Mouse (Mus musculus) liver, embryonic 14.5 days (tissue): ENCODE results near the gene Tmem237. TPM values are rescaled to one million over a fixed set of nuclear protein-coding genes. Genes with fewer than 3 reads are reported as not detected.

Experiments
- ATAC-seq: fragments of 200-750 bp; cut with Nextera tagmentation; 2 replicates; pipeline ENCODE4 v1.8.0; 2017; ENCODE audit warnings: moderate number of reproducible peaks, mild to moderate bottlenecking, moderate library complexity; ENCODE audit not compliant: insufficient read depth
- DNase-seq, 3 experiments: peaks; one replicate each; pipeline ENCODE4 v3.0.0-alpha.2; 2012 to 2013; ENCODE audit warnings: low read depth in 3 of 3, low spot score in 3 of 3
- H3K27ac ChIP-seq: fragments of 300-500 bp; sonication (generic); 2 replicates; pipeline ENCODE4 v1.5.1; 2014; ENCODE audit warnings: moderate library complexity, mild to moderate bottlenecking, control low read depth, inconsistent platforms
- H3K27me3 ChIP-seq: fragments of 300-500 bp; sonication (generic); 2 replicates; pipeline ENCODE4 v1.6.1; 2014; ENCODE audit warnings: mild to moderate bottlenecking, low read length, moderate library complexity; ENCODE audit not compliant: control insufficient read depth, insufficient read depth
- H3K36me3 ChIP-seq: fragments of 300-500 bp; sonication (generic); replicated peaks from 2 replicates; pipeline ENCODE4 v1.6.1; 2014; ENCODE audit warnings: low read depth; ENCODE audit not compliant: control insufficient read depth, insufficient read depth
- H3K4me1 ChIP-seq, 2 experiments: fragments of 200-500 bp in 1 of 2; fragments of 300-500 bp in 1 of 2; sonication (generic) in 1 of 2; replicated peaks; 2 replicates each; pipeline ENCODE4 v1.6.1; 2012 to 2014; ENCODE audit warnings: antibody characterized with exemption in 1 of 2, inconsistent platforms in 1 of 2, low read length in 1 of 2; ENCODE audit not compliant: control insufficient read depth in 2 of 2, insufficient read depth in 2 of 2
- H3K4me2 ChIP-seq: fragments of 300-500 bp; sonication (generic); 2 replicates; pipeline ENCODE4 v1.6.1; 2014; ENCODE audit warnings: low read depth, mild to moderate bottlenecking, control low read depth, moderate library complexity
- H3K4me3 ChIP-seq, 2 experiments: fragments of 200-500 bp in 1 of 2; fragments of 300-500 bp in 1 of 2; sonication (generic) in 1 of 2; 2 replicates each; pipeline ENCODE4 v1.5.1; 2012 to 2014; ENCODE audit warnings: low read depth in 2 of 2, low read length in 2 of 2, mild to moderate bottlenecking in 2 of 2, control low read depth in 1 of 2, inconsistent platforms in 1 of 2, moderate library complexity in 1 of 2; ENCODE audit not compliant: insufficient read depth in 1 of 2
- H3K9ac ChIP-seq: fragments of 300-500 bp; sonication (generic); replicated peaks from 2 replicates; pipeline ENCODE4 v1.6.1; 2014; ENCODE audit warnings: mild to moderate bottlenecking, control low read depth, moderate library complexity
- H3K9me3 ChIP-seq: fragments of 300-500 bp; sonication (generic); 2 replicates; pipeline ENCODE4 v1.6.1; 2016; ENCODE audit warnings: low read length, mixed read lengths; ENCODE audit not compliant: control insufficient read depth
- CTCF ChIP-seq: IDR thresholded peaks from 2 replicates; pipeline ENCODE4 v1.5.1; 2016; ENCODE audit warnings: antibody characterized with exemption, low read depth, control low read depth
- EP300 ChIP-seq: IDR thresholded peaks from 2 replicates; pipeline ENCODE4 v1.6.1; 2016; ENCODE audit warnings: antibody characterized with exemption, low read depth
- WGBS: fragments of 180-500 bp; shearing (Covaris S2); extraction: QIAGEN DNeasy Blood & Tissue Kit; methylation state at CpG from one replicate; pipeline ENCODE4 v1.1.7; 2014; ENCODE audit not compliant: insufficient replicate concordance; 5-methylcytosine and 5-hydroxymethylcytosine counted together
- polyA plus RNA-seq, 2 experiments: library from polyadenylated mRNA; depleted of rRNA in 1 of 2; stranded (reverse) in 1 of 2; unstranded in 1 of 2; fragments of >200 nt; fragmentation: Nextera tagmentation in 1 of 2; extraction: Ambion mirVana in 1 of 2; gene quantifications; 2 replicates each; pipeline versions ENCODE4 v1.2.1 to v1.2.3; 2012 to 2014

Gene Tmem237
- polyA plus RNA-seq, 2 experiments, result 4.3 to 6.9 TPM

GRCm38 (mm10) chr1:59125558-59125957 is 5.3 kb upstream of the Tmem237 start:
- TF ChIP-seq CTCF (no peak), EP300 (no peak)
- H3K4me1 ChIP-seq, result 0 out of 4 replicates have a peak, but pooled peaks cover 0 to under 1% of the 10 kb centered on the region in 2 experiments
- DNase-seq, result no peak
- no peak overlapping the region for H3K4me3 ChIP-seq
- no peak for ATAC-seq
- no peak overlapping the region for H3K9ac ChIP-seq
- H3K9me3 ChIP-seq, result no peaks in the 10 kb centered on the region
- no peaks in the 10 kb centered on the region for H3K27me3 ChIP-seq
- WGBS, result 52% methylated on average over 5 of the region's 5 CpGs
- no peak overlapping the region for H3K27ac ChIP-seq
- H3K4me2 ChIP-seq, result no peak overlapping the region
- no peaks in the 10 kb centered on the region for H3K36me3 ChIP-seq

GRCm38 (mm10) chr1:59110524-59110923 is 9.7 kb downstream of the Tmem237 start:
- H3K4me1 ChIP-seq, result no peaks in the 10 kb centered on the region
- no peak overlapping the region for H3K4me2 ChIP-seq
- no peak overlapping the region for H3K27ac ChIP-seq
- no peaks in the 10 kb centered on the region for H3K27me3 ChIP-seq
- DNase-seq (no peak), ATAC-seq (no peak)
- H3K36me3 ChIP-seq, result no peaks in the 10 kb centered on the region
- no peak overlapping the region for H3K9ac ChIP-seq
- no peaks in the 10 kb centered on the region for H3K9me3 ChIP-seq
- no peak for TF ChIP-seq EP300
- no peak for TF ChIP-seq CTCF
- H3K4me3 ChIP-seq, result no peak overlapping the region
- 64% methylated on average over 8 of the region's 8 CpGs for WGBS

- Histone ChIP-seq H3K9me3 (no peaks in the 10 kb centered on the region), H3K9ac (no peak overlapping the region), H3K27me3 (no peaks in the 10 kb centered on the region), H3K4me3 (no peak overlapping the region), H3K36me3 (no peaks in the 10 kb centered on the region), H3K27ac (no peak overlapping the region), H3K4me2 (no peak overlapping the region), H3K4me1 (no peaks in the 10 kb centered on the region)
- TF ChIP-seq EP300 (no peak), CTCF (no peak)
- whole genome bisulfite sequencing, result 62% methylated on average over 6 of the region's 6 CpGs
- DNase-seq (peak in 1 of 3 experiments; percentile 3), ATAC-seq (no peak)
Observed at GRCm38 (mm10) chr1:59102071-59102470, 18.1 kb downstream of the Tmem237 start.

DNA sequence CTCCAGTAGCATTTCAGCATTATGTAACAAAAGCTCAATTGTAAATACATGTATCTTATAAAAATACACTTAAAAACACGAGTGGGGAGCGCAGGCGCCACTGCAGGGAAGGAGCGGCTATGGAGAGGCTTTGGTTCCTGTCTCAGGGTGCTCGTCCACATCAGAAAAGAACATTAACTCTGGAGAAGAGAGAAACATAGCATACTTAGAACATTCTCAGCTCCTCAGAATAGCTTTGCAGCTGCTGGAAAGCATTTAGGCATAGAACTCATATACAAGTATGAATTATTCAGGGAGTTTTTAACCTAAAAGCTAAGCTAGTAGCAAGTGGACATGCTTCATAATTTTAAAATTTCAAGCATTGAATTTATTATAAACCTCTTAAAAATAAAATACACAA is 19.2 kb downstream of the Tmem237 start:
- H3K36me3 ChIP-seq, result no peaks in the 10 kb centered on the region
- no peaks in the 10 kb centered on the region for H3K4me1 ChIP-seq
- H3K4me2 ChIP-seq, result no peak overlapping the region
- TF ChIP-seq EP300, result no peak
- TF ChIP-seq CTCF, result no peak
- DNase-seq (no peak), ATAC-seq (no peak)
- no peak overlapping the region for H3K9ac ChIP-seq
- no peak overlapping the region for H3K27ac ChIP-seq
- no peak overlapping the region for H3K4me3 ChIP-seq
- H3K27me3 ChIP-seq, result no peaks in the 10 kb centered on the region
- WGBS, result 72% methylated on average over 5 of the region's 5 CpGs
- H3K9me3 ChIP-seq, result no peaks in the 10 kb centered on the region

DNA sequence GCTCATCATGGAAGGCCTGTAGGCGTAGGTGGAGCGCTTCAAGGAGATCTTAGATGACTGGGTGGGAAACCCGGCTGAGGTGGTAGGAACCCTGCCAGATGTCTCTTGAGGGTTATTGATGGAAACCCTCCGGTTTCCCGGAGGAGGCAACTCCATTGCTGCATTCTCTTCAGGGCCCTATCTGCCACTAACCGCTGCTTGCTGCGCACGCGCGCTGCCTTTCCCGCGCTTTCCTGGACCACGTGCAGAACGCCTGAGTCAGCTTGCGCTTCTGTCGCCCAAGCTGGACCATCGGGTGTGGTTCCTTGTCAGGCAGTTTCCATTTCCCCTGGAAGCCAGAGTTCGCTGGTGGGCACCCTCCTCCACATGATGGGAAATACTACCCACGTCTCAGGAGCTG is 25.5 kb downstream of the Tmem237 start, which contains the start of gene C2cd6:
Gene C2cd6 (minus strand): TSS at position 196 of the 400 bp plus-strand sequence.
- no peak within 1 kb of the TSS for H3K4me3 ChIP-seq
- H3K9me3 ChIP-seq, result no peaks in the 10 kb centered on the region
- H3K36me3 ChIP-seq, result no peaks in the 10 kb centered on the region
- DNase-seq, result no peak
- no peaks in the 10 kb centered on the region for H3K4me1 ChIP-seq
- TF ChIP-seq CTCF (no peak), EP300 (no peak)
- H3K4me2 ChIP-seq, result no peak within 1 kb of the TSS
- H3K27me3 ChIP-seq, result no peaks in the 10 kb centered on the region
- H3K27ac ChIP-seq, result no peak within 1 kb of the TSS
- no peak within 1 kb of the TSS for H3K9ac ChIP-seq
- ATAC-seq, result no peak
- WGBS, result 79% methylated on average over 19 of the region's 19 CpGs
